Mouse (Mus musculus) liver, adult (tissue): ENCODE data around the gene Fkbp11.

Experiments
- GATA4 ChIP-seq: IDR thresholded peaks from 2 replicates; pipeline ENCODE4 v1.6.1; 2014; ENCODE audit warnings: mild to moderate bottlenecking, low read length; ENCODE audit not compliant: insufficient replicate concordance

The Fkbp11 gene

DNA sequence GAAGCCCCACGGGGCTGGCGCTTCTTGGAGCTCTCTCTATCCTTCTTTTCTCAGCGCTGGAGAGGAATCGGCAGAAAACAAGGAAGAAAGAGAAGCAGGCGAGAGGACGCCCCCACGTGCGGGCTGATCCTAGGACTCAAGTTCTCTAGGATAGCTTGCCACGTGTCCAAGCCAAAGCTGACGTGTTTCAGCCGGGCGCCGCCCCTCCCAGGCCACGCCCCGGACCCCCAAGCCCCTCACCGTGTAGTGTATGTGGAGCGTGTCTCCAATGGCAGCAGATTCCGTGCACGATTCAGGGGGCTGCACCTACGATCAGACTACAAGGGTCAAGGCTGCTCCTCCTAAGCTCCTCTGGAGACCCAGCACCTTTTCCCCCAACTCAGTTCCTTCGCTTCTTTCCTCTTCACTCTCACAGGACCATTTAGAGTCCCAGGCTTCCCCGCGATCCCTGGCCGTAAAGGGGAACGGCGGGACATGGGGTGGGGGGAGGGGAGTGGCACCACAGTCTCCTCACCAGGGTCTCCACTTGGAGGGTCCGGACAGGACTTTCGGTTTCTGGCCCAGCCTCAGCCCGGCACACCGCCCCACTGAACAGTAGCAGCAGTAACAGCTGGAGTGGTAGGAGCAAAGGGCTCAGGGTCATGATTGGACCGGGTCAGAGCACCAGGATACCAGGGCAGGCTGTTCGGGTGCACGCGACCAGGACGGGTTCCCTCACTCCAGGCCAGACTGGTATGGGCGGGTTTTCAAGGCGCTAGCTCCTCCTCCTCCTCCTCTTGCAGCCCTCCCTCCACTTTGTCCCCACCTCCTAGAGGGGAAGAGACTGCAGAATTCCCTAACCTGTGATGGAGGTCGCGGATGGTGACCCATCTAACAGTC, at the start of gene Fkbp11:
Gene Fkbp11, minus strand, starts transcription at position 756 of the 879 bp plus-strand sequence.
- no peak for TF ChIP-seq GATA4

DNA sequence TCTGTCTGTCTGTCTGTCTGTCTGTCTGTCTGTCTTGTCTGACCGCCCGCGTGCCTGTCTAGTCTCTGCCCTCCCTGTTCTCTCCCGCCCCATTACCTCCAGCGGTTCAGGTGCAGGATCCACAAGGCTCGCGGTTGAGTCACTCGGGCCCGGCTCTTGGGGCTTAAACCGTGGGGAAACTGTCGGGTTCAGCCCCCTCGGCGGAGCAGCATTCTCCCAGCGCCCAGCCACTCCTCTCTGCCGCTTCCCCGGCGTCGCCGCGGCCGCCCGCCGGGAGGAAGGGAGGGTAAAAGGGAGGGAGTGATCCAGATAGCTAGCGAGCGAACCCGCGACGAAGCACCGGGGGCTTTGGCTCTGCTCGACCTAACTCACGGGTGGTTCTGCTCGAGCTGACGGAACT, 49.8 kb upstream of the Fkbp11 start, which contains the start of gene Wnt10b:
Gene Wnt10b, minus strand, starts transcription at position 389 of the 400 bp plus-strand sequence.
- no peak for TF ChIP-seq GATA4

DNA sequence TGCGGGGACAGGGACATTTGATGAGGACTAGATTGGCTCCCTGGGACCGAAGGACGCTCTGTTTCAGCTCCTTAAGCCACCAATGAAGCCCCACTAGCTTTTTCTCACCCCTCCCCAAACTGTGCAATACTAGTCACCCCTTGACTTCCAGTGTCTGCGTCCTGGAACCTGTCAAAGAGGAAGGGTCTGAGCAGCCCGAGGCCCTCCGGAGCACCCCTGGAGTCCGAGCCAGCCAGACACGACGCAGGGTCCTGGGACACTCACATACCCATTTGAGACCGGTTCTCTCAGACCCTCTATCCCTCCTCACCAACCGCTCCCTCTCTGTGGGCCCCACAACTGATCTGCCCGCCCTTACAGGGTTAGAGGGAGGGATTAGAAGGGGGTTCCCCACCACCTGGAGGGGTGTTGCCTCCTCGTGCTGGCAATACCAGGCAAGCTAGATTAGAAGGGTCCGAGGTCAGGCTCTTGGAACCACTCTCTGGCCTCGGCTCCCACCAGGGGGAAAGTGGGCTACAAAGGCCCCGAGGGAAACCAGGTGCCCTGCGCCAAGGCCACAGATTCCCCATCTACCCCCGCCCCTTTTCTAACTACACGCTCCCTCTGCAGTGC, 49.1 kb upstream of the Fkbp11 start:
- no peak for TF ChIP-seq GATA4

DNA sequence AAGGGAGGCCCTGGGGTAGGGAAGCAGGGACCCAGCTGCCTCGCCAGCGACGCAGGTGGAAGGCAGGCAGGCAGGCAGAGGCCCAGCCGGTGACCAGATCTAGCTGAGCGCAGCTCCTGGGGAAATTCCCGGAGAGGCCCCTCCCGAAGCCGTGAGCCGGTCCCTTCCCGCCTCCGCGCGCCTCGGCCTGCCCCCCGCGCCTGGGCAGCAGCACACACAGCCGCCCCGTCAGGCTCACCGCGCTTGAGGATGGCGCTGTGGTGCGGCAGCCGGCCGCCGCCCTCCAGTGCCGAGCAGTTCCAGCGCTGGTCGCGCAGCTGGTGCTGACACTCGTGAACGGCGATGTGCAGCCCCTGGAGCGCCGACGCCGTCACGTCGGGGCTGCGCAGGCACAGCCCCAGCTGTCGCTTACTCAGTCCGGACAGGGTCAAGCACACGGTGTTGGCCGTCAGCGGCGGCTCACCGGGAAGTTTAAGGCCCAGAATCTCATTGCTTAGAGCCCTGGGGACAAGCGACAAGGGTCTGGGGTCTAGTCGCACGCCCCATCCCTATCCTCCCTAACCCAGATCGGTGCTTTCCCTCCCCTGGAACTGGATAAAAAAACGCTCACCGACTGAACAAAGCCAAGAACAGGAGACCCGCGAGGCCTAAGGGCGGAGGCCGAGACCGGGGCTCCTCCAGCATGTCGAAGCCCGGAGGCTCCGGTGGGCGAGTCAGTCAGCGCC, 48.4 kb upstream of the Fkbp11 start:
- no peak for TF ChIP-seq GATA4

DNA sequence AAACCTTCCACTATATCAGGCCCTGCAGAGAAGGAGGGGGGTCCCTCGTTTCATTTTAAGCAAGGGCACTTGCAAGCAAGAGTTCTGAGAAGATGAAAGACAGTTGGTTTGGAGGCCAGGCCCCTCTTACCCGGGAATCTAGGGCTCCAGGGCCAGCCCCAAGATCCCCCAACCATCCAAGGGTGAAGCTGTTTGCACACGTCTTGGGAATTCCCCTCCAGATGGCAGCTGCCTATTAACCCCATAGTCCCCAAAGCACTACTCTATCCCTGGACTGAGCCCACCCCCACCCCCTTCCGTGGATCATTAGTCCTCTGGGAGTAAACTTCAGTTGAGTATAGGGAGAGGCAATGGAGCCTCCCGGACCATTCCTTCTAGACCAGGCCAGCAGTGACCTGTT, 47.5 kb upstream of the Fkbp11 start:
- no peak for TF ChIP-seq GATA4

DNA sequence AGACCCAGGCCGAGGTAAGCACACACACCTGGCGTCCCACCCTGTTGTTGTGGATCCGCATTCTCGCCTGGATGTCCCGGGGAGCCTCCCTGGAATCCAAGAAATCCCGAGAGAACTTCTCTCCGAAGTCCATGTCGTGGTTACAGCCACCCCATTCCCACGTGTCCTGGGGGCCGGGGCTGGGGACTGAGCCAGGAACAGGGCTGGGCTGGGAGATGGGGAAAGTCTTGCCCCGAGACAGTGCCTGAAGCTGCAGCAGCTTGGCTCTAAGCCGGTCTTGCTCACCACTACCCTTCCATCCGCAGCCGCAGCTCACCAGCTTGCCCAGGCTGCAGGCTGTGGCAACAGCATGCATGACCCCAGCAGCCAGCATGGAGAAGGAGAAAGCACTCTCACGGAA, 46.1 kb upstream of the Fkbp11 start:
- TF ChIP-seq GATA4, result no peak

DNA sequence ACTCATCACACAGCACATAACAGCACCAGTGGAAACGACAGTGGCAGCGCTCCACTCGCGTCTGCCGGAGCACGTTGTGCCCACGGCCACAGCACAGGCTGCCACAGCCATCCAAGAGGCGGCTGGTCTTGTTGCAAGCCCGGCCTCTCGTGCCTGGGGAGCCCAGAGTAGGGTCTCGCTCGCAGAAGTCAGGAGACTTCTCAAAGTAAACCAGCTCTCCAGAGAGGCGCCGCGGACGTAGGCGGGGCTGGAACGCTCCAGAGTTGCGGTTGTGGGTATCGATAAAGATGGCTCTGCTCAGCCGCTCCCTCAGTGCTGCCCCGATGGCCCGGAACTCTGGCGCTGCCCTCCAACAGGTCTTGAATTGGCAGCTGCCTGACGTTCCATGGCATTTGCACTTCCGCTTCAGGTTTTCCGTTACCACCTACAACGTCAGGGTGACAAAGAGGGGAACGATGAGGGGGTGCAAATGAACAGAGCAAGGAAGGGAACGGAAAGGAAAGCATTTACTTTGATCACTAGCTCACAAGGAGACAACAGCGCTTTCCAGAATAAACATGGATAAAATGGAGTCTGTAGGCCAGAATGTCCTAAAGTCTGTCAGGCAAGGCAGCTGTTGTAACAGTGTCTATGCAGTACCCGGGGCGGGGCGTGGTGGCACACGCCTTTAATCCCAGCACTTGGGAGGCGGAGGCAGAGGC, 44.7 kb upstream of the Fkbp11 start:
- TF ChIP-seq GATA4, result no peak

DNA sequence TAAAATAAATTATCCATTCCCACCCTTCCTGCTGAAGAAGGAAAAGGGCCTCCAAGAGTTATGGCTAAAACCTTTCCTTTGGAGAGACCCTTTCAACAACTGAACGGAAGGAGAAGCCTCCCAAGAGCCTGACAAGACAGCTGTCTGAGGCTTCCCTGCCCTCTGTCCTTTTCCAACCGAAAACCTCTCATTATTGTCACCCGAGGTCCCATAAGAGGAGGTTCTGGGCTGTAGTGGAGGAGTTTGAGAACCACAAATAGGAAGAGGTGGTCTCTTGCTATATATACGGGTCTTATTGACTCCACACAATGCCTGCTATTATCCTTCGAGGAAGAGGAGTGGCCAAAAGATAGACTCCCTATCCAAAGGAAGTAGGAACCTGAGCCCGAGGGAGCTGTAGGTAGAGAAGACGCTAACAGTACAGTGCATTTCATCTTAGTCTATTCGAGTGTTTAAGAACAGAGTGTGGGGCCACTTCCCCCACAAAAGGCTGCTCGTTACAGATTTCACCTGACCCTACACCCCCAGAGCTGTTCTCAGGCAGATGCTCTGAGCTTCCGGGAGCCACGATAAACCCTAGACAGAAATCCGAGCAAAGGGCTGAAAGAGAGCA, 43.9 kb upstream of the Fkbp11 start:
- TF ChIP-seq GATA4, result no peak

DNA sequence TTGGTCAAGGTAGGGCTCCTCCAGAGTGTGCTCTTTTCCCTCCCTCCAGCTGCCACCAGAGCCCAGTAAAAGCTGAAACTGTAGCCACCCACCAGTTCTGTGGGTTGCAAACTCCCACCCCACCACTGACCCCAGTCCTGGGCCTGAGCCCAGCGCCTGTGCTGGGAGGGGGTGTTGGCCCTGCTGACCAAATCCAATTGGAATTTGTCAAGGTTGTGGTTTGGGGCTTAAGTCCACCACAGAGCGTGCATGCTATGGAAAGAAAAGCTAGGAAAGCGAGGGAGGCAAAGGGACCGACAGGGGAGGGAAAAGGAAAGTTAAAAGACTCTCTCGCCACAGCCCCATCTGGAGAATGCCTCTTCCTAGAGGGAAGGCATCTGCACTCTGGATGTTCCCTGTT, 40.3 kb upstream of the Fkbp11 start:
- no peak for TF ChIP-seq GATA4

DNA sequence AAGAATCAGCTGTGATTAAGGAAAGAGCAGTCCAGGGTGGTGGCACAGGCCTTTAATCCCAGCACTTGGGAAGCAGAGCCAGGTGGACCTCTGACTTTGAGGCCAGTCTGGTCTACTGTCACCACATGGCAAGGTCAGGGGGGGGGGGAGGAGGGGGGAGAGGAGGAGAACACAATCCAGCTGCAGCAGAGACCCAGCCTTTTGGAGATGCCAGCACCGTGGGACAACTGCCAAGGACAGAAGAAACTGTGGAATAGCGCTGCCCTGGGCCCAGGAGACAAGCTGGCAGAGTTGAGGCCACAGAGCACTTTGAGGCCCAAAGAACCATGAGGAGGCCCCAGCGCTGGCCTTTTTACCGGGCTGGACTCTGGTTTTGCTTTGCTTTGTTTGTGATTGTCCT, 37.9 kb upstream of the Fkbp11 start:
- TF ChIP-seq GATA4, result no peak

DNA sequence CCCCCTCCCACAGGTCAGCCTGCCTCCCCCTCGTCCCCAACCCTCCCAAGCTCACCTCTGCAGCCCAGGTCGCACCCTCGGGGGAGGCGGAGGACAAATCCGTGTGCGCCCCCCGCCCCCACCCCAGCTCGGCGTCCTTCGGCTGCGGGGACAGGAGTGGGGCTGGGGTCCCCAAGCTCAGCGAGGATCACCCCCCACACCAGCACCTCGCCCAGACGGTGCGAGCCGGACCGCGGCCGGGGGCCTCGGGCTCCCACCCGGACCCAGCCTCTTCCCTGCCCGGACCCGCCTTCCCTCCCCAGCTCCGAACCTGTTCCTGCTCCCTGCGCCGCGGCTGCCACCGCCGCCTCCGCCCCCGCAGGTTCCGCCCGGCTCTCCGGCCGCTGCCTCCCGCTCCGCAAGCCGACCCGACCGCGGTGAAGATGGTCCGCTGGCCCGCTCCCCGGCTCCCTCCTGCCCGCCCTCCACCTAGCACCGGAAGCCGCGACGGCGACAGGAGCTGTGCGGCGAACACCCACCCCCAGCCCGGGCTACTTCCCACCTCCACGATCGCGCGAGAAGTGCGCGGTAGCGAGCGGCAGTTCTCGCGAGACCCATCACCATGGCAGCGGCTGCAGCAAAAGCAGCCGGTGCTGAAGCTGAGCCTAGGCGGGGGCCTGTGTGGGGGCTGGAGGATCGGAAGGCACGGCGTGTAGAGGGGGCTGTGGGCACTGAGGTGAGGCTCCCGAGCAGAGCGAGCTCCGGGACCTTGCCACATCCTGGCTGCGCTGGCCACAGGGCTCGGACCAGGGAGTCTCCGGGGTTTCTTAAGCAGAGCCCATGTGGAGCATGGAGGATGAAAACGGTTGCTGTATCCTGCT, 34.9 kb upstream of the Fkbp11 start, which contains the start of gene Arf3:
Gene Arf3, minus strand, starts transcription at position 545 of the 860 bp plus-strand sequence.
- TF ChIP-seq GATA4, result no peak

DNA sequence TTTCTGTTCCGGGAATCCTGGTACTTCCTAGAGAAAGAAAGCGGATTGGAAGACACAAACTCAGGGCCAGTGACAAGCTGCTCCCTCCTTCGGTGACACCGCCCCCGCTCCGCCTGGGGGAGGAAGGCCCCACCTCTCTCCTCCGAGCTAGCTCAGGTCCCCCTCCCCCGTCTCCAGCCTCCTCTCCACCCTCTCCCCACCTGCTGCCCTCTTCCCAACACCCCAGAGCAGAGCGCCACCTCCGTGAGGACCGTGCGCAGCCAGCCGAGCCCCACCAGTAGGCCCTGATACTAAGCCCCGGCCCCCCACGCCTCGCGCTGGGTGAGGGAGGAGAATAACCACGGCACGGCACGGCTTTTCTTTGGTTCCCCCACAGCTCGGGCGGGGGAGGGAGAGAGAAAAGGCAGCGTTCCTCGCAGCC, 34.2 kb upstream of the Fkbp11 start:
- no peak for TF ChIP-seq GATA4

DNA sequence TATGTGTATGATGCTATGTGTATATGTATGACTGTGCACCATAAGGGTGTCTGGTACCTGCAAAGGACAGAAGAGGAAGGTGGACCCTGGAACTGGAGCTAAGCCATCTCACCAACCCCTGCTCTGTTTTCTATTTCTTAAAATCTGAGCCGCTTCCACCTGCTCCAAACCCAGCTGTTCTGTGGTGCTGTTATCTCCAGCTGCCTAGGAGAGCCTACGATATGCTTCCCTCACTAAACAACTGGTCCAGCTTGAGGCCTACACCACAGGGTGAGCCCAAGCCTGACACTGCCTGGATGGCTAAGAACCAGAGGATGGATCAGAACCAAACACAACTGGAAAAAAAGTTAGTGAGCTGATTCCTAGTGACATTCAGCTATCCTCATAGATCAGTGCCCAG, 26.1 kb upstream of the Fkbp11 start:
- no peak for TF ChIP-seq GATA4

DNA sequence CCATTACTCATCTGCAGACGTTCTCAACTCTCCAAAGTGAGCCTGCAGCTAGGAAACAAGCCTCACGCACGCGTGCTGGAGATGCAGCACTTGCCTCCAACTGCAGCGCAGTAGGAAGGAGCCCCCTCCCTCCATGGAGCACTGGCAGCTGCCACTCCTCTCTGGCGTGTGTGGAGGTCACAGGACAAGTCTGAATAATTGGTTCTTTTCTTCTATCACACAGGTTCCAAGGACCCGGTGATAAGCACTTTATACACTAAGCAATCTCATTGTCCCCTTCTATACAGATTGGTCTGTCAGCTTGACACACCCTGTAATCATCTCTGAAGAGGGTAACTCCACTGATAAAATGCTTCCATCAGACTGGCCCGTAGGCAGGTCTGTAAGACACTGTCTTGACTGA, 25.0 kb upstream of the Fkbp11 start:
- TF ChIP-seq GATA4, result no peak
